Mouse (Mus musculus) testis, postnatal 10 days (tissue): Measurements from ENCODE around the gene 1700020N01Rik.
A peak's percentile ranks its signal among the peaks of the same experiment; 100 is the strongest.

ENCODE experiments used
- DNase-seq: peaks from one replicate; pipeline ENCODE4 v3.0.0; 2021; ENCODE audit warnings: low spot score

The 1700020N01Rik gene

DNA sequence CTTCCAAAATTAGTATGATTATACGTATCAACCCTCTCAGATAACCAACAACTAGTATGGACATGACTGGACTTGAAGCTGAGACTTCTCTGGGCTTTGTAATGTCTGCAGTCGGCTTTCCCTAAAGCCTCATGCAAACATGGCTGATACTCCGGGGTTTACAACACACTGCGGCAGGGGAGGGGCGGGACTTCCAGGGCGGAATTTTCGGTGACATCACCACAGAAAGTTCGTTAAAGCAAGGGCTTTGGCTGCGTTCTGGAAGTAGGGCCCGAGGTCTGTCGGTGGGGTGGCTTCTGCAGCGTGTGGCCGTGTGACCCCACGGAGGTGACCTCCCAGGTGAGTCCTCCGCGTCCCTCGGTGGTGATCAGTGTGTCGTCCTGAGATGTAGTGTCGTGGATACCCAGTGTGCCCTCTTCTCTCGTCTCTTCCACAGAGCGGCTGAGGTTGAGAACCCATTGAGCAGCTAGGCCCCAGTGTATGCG is at the start of gene 1700020N01Rik:
Gene 1700020N01Rik (plus strand): TSS at position 250 of the 485 bp plus-strand sequence.
- DNase-seq = no peak

DNA sequence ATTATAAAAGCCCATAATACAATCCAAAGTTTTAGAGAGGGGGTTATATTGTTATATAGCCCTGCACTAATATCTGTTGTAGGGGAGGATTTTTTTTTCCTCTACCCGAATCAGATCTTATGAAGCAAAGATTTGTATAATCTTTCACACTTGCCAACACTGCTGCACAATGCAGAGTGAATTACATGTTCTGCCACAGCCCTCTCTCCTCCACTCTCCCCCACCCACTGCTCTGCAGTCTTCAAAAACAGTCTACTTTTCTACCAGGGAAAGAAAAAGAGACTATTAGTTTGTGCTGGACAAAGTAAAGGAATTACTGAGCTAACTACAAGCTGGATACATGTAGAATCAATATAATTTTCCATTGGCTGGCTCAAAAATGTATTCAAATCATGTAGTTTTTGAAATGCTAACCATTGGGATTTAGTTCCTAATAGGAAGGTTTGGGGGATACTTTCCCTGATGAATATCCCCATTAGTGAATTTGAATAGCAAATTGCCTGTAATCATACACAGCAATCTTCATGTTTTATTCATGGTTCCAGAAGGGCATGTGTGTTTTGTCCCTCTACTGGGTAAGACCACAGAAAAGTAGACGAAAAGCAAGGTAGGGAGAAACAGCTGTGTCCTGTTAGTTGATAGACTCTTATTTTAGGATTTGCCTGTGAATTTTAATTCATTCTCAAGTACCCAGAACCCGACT is 49.2 kb upstream of the 1700020N01Rik start:
- no peak for DNase-seq

DNA sequence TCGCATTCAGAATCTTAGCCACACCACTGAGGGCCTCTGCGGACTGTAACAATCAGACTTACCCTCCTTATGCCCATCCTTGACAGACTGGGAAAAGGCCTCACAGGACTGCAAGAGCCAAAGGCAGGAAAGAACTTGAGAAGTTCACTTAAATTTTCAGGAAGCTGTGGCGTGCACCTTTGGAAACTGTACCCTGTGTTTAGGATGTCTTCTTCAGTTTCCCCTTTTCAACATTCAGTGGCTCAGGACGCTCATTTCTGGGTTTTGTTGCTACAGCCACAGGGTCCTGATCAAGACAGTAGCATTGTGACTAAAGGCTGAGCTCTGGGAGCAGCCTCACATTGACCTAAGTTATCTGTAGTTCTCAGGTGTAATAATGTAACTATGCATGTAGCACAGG is 48.2 kb upstream of the 1700020N01Rik start:
- DNase-seq = no peak

DNA sequence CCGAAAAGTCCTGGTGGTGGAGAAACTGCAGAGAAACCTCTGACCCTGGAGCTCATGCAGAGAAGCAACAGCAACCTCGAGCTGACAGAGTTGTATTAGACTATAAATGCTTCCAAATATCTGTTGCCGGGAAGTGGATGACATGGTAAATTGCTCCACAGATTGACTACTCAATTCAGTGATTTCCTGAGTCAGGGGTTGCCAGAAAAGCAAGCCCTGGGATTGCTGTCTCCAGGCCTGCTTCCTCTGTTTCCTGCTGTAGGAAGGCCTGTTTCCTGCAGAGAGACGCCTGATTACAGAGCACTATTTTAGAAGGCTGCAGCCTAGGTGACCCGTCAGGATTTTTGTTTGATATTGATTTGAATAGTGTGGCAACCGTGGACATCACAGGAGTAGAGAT is 47.5 kb upstream of the 1700020N01Rik start:
- no peak for DNase-seq

DNA sequence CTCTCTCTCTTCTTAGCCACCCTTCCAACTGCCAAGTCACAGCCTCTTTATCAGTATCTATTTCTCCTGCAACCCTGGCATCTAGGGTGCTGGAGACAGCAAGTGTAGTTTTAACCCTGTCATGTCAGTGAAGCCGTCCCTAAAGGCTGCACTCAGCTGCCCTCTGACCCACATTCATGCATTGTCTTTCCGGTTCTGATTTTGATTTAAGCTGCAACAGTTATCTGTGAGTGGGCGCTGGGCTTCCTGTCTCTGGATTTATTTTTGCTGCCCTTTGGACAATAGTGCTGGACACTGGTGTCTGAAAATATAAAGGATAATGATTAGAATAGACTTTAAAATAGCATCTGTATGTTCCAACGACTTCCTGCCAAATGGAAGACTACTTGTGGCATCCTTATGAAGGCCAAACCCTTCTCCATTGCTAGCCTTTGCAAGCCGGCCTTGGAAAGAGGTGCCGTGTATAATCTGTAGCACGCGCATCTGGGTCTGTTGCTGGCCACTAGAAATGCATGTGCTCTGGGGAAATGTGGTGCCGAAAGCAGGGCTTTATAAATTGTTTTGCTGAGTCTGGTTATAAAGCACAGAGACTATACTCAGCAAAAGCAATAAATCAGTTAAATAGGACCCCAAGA is 44.0 kb upstream of the 1700020N01Rik start:
- no peak for DNase-seq

DNA sequence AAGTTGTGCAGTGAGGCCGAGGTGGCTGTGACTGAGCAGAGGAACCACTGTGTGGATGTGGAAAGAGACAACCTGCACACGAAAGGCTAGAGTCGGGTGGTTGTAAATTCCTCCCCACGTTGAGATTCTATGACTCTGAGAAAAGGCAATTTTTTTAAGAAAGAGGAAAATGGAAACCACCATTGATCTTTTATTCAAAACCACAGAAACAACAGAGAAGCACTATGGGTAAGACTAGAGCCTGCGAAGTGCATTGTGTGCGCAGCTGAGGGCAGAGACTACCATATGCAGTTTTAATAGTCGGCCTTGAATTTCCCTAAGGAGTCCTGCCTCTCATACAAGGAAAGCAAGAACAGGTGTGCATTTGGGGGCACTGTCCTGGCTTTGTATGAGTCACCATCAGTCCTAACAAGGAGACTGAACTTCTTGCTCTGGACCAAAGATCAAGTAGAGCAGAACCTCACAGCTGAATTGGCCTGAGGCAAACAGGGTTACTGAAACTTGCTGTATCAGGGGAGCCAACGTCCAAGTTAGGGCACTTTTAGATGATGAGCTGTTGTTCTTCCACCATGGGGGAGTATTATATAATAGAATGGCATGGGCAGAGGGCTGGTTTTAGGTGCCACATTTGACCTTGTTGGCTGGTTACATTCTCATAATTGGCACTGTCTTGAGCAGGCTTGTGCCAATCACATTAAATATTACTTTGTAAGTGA is 39.8 kb upstream of the 1700020N01Rik start:
- no peak for DNase-seq

DNA sequence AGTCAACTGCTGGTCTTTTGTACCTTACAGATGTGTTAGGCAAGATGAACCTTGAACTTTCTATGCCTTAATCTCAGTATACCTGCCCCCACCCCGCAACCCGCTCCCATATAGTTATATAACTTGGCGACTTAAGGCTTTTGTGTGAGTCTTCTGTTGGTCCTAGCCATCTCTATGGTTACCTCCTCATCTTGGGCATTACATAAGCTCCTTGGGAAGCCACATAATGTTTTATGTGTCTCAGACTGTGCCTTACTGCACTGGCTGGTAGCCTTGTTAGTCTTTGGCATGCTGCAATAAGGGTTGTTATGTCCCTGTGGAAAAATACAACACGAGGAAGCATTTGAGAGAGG is 39.3 kb upstream of the 1700020N01Rik start:
- DNase-seq = no peak

DNA sequence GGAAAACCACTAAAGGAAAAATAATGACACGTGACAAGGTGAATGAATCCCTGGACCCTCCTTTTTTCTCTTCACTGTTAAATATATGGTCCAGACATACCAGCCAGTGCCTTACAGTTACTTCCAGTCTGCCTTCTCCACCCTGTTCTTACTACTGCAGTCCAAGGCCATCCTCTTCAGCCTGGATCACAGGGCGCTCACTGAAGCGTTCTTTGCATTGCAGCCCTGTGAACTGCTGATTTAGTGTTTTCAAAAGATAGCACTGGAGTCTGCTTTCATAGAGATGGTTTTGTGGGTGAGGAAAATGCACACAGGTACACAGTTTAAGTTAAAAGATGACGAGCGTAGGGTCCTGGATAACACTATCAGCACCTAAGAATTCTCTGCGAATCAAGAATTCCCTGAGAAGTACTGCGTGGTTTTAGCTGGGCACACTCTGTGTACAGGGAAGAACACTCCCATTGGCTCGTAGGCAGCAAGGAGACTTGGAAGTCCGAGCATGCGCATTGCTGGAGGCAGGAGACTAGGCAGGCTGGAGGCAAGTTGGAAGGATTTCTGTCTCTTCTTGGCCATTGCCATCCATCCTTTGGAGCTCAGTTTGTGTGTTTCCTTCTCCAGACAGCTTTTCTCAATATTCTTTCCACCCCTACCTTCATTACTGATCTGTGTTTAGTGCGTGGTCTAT is 37.9 kb upstream of the 1700020N01Rik start:
- no peak for DNase-seq

DNA sequence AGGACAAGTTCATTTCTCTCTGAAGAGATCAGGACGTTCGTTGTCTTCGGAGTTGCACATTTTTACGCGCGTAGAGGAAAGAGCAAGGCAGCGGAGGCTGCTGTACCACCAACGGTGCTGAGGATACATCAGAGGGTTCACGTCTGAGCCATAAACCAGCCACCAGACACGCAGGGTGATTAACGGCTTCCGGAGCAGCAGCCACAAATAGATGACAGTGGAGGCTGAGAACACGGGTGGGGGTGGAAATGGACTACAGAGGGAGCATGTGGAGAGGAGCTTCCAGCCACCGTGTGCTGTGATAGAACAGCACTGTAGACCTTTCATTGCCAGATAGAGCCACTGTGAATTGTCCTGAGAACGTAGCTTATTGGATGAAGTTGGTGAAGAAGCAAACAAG is 33.2 kb upstream of the 1700020N01Rik start:
- no peak for DNase-seq

DNA sequence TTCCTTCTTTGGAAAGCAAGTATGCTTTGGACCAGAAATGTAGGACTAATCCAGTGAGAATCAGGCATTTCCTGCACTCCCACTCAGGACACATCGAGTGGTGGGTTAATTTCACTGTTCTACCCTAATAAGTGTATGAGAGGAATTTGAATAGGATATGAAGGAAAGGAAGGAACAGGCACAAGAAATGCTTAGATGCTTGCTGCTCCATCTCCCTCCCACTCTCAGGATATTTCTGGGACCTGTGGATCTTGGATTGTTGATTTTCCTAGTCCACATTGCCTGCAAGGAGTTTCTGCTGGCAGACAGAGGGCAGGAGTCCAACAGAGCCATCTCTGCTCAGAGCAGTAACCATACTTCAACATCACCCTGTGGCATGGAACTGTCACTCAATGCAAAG is 31.8 kb upstream of the 1700020N01Rik start:
- no peak for DNase-seq

DNA sequence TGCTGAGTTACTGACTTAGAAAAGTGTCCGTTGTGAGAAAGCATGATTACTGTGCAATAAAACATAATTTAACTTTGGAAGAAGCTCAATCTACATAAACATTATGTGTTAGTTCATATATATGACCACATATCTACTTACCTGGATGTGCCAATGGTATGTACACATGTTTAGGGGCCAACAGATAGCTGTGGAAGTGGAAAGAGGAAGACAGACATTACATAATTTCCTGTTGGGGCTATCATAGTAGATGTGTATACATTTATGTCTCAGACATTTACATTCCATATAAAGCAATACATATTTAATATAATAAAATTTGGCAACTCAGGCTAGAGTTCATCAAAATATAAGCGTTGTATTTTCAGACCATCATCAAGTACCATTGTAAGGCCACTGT is 29.5 kb upstream of the 1700020N01Rik start:
- DNase-seq = no peak

DNA sequence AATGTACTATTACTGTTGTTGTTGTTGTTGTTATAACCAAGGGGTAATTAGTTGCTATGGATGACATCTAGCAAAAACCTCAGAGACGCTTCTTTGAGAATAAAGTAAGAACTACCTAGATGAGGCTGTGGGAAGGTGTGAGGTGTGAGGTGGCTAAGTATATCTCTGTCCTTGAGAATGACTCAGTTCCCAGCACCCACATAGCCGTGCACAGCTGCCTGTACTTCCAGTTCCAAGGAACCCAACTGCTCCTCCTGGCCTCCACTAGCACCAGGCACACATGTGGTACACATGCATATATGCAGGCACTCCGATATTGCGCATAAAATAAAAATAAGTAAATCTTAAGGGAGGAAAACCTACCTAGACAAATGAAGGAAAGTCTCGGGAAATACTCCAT is 28.8 kb upstream of the 1700020N01Rik start:
- no peak for DNase-seq

DNA sequence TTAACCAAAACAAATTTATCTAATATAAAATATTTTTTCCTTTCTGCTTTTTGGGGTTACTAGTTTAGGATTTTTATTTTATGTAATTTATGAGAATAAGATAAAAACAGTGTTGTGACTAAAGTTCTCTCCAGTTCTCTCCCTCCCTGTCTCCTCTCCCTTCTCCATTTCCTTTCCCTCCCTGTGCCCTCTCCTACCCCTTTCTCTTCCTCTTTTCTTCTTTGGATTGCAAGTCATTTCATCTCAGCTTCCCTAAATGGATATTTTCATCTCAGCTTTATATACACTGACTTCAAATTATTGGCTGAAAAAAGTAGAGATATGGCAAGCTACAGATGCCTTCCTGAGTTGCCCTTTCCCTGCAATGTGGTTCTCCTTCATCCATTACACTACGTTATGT is 26.9 kb upstream of the 1700020N01Rik start:
- DNase-seq = no peak

DNA sequence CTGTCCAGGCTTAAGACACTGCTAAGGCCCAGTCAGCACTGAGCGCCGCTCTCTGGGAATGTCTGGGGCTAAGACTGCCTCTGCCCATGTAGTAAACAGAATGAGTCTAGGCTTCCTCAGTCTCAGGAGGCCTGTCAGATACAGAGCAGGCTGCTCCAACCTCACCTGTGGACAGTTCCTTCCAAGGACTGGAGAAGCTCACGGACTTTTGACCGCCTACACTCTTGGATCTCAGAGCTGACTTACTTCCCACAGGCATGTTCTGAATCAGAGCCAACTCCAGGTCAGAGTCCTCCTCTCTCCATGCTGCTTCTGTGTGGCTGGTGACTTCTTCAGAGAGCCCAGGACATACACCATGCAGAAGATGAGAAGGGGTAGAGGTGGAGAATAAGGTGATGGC is 21.3 kb upstream of the 1700020N01Rik start:
- no peak for DNase-seq

DNA sequence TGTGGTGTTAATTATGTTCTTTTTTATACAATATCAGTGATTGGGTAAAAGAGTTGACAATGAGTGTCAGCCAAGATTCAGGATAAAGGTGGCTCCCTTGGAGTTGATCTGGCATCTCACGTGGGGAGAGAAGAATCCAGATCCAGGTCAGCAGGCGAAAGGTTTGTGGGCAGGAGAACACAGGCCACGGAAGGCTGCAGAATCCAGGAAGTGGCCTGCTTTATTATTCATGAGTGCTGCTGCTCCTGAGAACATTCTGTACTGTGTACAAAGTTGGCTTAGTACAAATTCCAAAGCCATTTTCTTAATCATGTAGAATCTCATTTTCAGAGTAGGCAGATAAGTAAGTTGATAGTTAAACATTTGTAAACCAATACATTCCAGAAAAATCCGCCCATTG is 19.2 kb upstream of the 1700020N01Rik start:
- no peak for DNase-seq

DNA sequence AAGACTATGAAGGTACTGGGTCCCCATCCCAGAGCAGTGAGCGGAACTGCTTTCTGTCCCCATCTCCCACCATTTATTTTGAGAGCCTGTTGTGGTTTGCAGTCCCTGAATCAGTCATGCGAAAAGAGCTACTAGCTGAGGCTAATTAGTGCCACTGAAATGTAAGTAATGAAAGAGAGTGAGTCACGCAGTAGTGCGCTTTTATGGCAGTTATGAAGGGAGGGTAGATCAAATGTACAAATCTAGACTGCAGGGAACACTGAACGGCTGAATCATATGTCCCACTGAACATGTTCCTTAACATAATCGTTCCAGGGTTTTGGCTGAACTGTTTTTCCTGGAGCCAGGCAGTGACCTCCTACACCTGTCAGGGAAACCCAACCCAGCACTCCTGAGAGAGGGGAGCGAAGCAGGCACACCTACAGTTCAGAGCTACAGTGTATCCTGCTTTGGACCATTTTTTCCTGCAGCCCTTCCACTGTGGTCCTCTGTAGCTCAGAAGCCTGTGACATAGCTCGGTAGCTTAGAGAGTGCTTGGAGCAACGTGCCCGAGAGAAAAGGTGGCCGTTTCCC is 17.1 kb upstream of the 1700020N01Rik start:
- DNase-seq = no peak

DNA sequence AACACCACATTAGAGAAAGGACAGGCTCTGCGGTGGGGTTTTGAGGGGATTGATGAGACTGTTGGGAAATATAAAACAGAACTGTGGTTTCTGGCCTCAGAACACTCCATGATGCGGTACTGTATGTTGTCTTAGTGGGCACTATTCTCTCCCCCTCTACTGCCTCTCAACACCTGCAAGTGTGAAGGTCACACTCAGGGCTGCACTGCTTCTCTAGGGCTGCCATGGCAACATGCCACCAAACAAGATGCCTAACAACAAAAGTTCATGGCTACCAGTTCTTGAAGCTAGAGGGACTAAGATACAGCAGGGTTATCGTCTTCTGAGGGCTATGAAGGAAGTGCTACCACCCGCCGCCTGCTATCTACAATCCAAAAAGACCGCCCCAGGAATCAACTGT is 15.1 kb upstream of the 1700020N01Rik start:
- no peak for DNase-seq

DNA sequence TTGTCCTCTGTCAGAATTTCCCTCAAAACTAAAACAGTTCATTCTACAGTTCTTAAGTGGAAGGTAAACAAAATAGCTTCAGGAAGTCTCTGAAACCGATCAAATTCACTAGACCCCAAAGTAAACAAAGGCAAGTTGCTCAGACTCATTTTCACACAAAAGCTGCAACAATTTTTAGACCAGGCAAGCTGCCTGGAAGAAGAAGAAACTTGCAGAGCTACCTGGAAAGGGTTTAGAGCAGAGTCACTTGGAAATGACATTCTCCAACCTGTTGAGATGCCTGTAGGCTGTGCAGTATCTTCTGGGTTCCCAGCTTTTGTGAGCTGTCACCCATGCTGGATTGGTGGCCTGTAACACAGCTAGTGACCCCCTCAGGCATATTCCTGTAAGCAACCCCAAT is 11.4 kb upstream of the 1700020N01Rik start:
- DNase-seq = no peak

DNA sequence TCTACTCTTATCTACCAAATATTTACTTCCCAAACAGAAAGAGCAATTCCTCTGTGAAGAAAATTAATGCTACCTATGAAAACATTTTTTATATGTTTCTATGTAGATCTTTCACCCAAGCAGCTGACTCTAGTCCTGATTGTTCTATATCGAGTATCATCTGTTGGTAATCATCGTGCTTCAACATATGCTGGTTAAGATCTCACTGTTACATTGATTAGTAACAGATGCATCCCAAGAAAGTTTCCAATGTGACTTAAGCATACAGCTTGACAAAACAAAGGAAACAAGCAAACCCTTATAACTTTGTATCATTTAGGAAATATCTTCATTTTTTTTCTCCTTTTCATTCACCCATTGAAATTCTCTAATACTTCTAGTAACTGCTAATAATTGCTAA is 5.9 kb upstream of the 1700020N01Rik start:
- no peak for DNase-seq

DNA sequence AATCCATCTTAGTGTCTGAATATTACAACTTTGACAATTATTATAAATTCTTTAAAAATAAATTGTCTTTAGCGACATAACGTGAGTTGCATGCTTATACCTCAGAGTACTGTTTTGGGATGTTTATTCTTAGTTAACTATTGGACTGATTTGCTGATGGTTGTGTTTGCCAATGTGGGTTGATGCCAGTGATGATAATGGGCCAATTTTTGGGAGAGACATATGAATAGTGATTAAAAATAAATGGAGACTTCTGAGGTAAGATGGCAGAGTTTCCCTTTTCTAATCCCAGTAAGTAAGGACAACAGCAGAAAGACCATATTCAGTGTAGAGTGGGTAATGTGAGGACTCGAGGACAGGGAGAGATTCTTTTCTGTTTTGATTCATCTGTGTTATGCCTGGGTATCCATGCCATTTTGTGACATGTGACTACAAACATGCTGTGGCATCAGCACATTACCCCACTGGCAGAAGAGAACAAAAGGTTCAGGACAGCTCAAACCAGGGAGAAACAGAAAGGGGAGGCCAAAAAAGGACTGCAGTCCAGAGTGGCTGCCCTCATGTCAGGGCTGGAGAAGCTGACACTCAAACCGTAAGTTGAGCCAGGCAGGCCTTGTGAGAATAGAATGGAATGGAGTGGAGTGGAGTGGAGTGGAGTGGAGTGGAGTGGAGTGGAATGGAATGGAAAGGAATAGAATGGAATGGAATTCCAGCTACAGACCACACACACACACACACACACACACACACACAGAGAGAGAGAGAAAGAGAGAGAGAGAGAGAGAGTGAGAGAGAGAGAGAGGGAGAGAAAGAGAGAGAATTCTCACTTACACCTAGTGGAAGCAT is 4.7 kb upstream of the 1700020N01Rik start:
- DNase-seq = no peak

DNA sequence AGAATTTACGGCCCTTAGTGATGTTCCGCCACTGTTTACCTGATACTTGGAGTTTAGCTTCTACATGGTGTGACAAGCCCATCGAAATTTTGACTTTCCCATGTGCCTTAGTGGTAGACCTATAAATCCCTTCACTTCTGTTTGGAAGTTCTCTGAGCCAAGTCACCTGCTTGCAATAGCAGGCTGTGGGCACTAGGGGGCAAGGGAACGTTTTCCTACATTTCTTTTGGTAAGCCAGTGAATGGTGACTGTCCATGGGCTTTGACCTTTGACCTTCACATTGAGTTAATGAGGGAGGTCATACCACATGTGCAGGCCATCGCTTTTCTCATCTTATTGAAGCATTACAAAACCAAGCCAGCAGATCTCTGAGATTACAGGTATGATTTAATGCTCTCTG is 8.0 kb downstream of the 1700020N01Rik start:
- peak; percentile 77 for DNase-seq
